Mouse (Mus musculus) heart, postnatal 4 days (tissue): ENCODE results near the gene Raet1e. TPM values are rescaled to one million over a fixed set of nuclear protein-coding genes. Genes with fewer than 3 reads are reported as not detected.
"Not testable (repeated sequence)": the region's sequence is repeated elsewhere in the genome, so short reads cannot be mapped to it uniquely, and the experiment has no call there.

Experiments used
- DNase-seq: peaks from one replicate; pipeline ENCODE4 v3.0.0; 2021
- total RNA-seq, 2 experiments: library from RNA; stranded (reverse); gene quantifications; 2 replicates each; pipeline ENCODE4 v1.2.3; 2021

The Raet1e gene
- total RNA-seq, 2 experiments from 2014 or later: 0.81 to 1.1 TPM

GRCm38 (mm10) chr10:22362466-22362865 lies 204.1 kb downstream of the Raet1e start:
- DNase-seq: not testable (repeated sequence)

GRCm38 (mm10) chr10:22364915-22365314 lies 206.5 kb downstream of the Raet1e start:
- DNase-seq: not testable (repeated sequence)

GRCm38 (mm10) chr10:22381226-22381625 lies 222.9 kb downstream of the Raet1e start:
- not testable (repeated sequence) for DNase-seq

- not testable (repeated sequence) for DNase-seq
Observed at GRCm38 (mm10) chr10:22390146-22390545, 231.8 kb downstream of the Raet1e start.

GRCm38 (mm10) chr10:22391616-22392015 lies 233.2 kb downstream of the Raet1e start:
- DNase-seq: not testable (repeated sequence)

GRCm38 (mm10) chr10:22393028-22393824 lies 234.9 kb downstream of the Raet1e start:
- not testable (repeated sequence) for DNase-seq

GRCm38 (mm10) chr10:22396680-22397079 lies 238.3 kb downstream of the Raet1e start:
- DNase-seq: not testable (repeated sequence)

GRCm38 (mm10) chr10:22402225-22402917 lies 244.0 kb downstream of the Raet1e start:
- DNase-seq: peak; percentile 67

- peak; percentile 14 for DNase-seq
Observed at GRCm38 (mm10) chr10:22413702-22414494, 255.5 kb downstream of the Raet1e start.

Other genes starting within 250 kb of the Raet1e start
- not detected for gene 4930444G20Rik, start 90.5 kb upstream of the Raet1e start, total RNA-seq
- gene E030030I06Rik, start 9.3 kb upstream of the Raet1e start, total RNA-seq: 1 to 10 TPM; 2.0 to 2.9 TPM
- not detected for gene H60b, start within 50 bp of the Raet1e start, total RNA-seq
- gene Raet1d, start 202.0 kb downstream of the Raet1e start, total RNA-seq: under 1 TPM; 0.24 to 0.72 TPM